Mouse (Mus musculus) forebrain, embryonic 12.5 days (tissue): ENCODE measurements around the gene Angel1. TPM values are rescaled to one million over a fixed set of nuclear protein-coding genes. Genes with fewer than 3 reads are reported as not detected.

ENCODE experiments used
- ATAC-seq: fragments of 200-750 bp; cut with Nextera tagmentation; 2 replicates; pipeline ENCODE4 v1.8.0; 2017; ENCODE audit warnings: moderate TSS enrichment; ENCODE audit not compliant: low FRiP score
- H3K27ac ChIP-seq: fragments of 300-500 bp; sonication (generic); 2 replicates; pipeline ENCODE4 v1.5.1; 2016; ENCODE audit warnings: mild to moderate bottlenecking
- H3K27me3 ChIP-seq: fragments of 300-500 bp; sonication (generic); 2 replicates; pipeline ENCODE4 v1.6.1; 2016; ENCODE audit warnings: mild to moderate bottlenecking
- H3K36me3 ChIP-seq: fragments of 300-500 bp; sonication (generic); replicated peaks from 2 replicates; pipeline ENCODE4 v1.6.1; 2016; ENCODE audit warnings: mild to moderate bottlenecking
- H3K4me1 ChIP-seq: fragments of 300-500 bp; sonication (generic); 2 replicates; pipeline ENCODE4 v1.6.1; 2016
- H3K4me2 ChIP-seq: fragments of 300-500 bp; sonication (generic); 2 replicates; pipeline ENCODE4 v1.6.1; 2016; ENCODE audit warnings: mild to moderate bottlenecking, moderate library complexity
- H3K4me3 ChIP-seq: fragments of 300-500 bp; sonication (generic); replicated peaks from 2 replicates; pipeline ENCODE4 v1.5.1; 2016; ENCODE audit warnings: mild to moderate bottlenecking
- H3K9ac ChIP-seq: fragments of 300-500 bp; sonication (generic); 2 replicates; pipeline ENCODE4 v1.6.1; 2016; ENCODE audit warnings: mild to moderate bottlenecking
- H3K9me3 ChIP-seq: fragments of 300-500 bp; sonication (generic); 2 replicates; pipeline ENCODE4 v1.6.1; 2016
- WGBS: fragments of 180-500 bp; shearing (Covaris S2); methylation state at CpG from one replicate; pipeline ENCODE4 v1.1.7; 2016; 5-methylcytosine and 5-hydroxymethylcytosine counted together
- polyA plus RNA-seq: library from polyadenylated mRNA; unstranded; fragments of >200 nt; fragmentation: Nextera tagmentation; extraction: Ambion mirVana; gene quantifications from 2 replicates; pipeline ENCODE4 v1.2.1, GENCODE M21; 2016

Angel1 gene
- polyA plus RNA-seq, 1 experiment from 2014 or later, result 13.3 TPM

DNA sequence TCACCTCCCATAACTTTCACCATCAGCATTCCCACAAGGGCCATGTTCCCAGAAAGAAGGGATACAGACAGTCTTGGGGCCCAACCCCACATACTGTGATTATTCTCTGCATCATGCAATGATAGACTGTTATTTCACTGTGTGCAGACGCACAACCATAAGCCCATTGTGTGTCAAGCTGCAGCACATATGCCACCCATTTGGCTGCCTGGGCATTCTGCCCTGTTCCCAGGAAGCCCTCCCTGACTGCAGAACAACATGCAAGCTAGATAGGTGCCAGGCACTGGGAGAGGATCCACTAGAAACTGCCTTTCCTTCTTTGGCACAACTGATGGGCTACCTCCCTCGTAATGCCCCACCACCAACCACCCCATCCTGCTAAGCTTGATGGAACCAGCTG, 57.9 kb downstream of the Angel1 start:
- no peak overlapping the region for H3K4me2 ChIP-seq
- no peaks in the 10 kb centered on the region for H3K4me1 ChIP-seq
- no peak overlapping the region for H3K4me3 ChIP-seq
- 100% methylated on average over 2 of the region's 2 CpGs for WGBS
- H3K9me3 ChIP-seq, result no peaks in the 10 kb centered on the region
- no peaks in the 10 kb centered on the region for H3K36me3 ChIP-seq
- ATAC-seq, result no peak
- no peak overlapping the region for H3K9ac ChIP-seq
- H3K27ac ChIP-seq, result no peak overlapping the region
- peaks cover 13% of the 10 kb centered on the region; the same call in 1 of the 2 replicates for H3K27me3 ChIP-seq

GRCm38 (mm10) chr12:86665656-86666055, 60.6 kb downstream of the Angel1 start:
- H3K27me3 ChIP-seq, result peaks cover 18% of the 10 kb centered on the region
- H3K4me1 ChIP-seq, result no peaks in the 10 kb centered on the region
- no peak for ATAC-seq
- H3K4me3 ChIP-seq, result no peak overlapping the region
- no peak overlapping the region for H3K9ac ChIP-seq
- no peak overlapping the region for H3K4me2 ChIP-seq
- no peaks in the 10 kb centered on the region for H3K36me3 ChIP-seq
- WGBS, result 70% methylated on average over 3 of the region's 3 CpGs
- no peaks in the 10 kb centered on the region for H3K9me3 ChIP-seq
- H3K27ac ChIP-seq, result no peak overlapping the region

DNA sequence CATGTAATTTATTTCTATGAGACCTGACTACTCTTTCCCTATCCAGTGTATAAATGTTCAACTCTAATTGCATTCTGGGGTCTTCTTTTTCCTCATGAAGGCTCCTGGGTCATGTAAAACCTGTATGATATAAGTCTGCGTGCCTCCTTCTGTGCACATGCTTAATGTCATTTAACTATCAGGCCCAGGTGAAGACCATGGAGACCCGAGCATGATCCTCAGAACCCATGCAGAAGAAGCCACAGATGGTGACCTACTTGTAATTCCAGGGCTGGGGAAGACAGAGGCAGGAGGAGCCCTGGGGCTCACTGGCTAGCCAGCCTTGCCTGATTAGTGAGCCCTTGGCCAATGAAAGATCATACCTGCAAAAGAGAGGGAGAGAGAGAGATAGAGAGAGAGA, 65.8 kb downstream of the Angel1 start:
- 79% methylated on average over 2 of the region's 2 CpGs for WGBS
- Histone ChIP-seq H3K4me2 (no peak overlapping the region), H3K9ac (no peak overlapping the region), H3K4me3 (no peak overlapping the region), H3K27ac (no peak overlapping the region), H3K36me3 (no peaks in the 10 kb centered on the region), H3K4me1 (peaks cover 13% of the 10 kb centered on the region), H3K9me3 (no peaks in the 10 kb centered on the region), H3K27me3 (peaks cover 38% of the 10 kb centered on the region)
- no peak for ATAC-seq

DNA sequence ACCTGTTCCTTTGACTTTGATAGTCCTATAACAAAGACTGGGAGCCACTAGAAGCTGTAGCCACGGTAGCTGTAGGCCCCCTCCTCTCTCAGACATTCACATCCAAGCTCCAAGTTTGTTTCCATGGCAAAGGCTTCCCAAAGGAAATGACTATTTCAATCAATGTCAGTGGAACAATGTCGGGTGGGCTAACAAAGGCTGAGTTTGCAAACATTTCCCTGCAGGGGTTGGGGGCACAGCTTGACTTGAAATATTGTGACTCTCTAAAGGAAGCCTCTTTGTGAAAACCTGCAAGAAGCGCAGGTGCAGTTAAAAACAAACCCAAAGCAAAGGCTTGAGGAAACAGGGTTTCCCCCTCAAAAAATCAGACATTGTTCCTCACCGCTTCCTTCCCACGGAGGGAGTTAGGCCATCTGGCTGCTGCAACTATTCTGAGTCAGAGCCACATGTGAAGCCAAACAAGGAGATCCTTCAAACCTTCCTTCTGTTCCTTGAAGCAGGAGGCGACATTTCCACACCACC, 66.8 kb downstream of the Angel1 start:
- 22% methylated on average over 6 of the region's 6 CpGs for WGBS
- ATAC-seq, result no peak
- no peak overlapping the region for H3K4me2 ChIP-seq
- H3K27me3 ChIP-seq, result peaks cover 41% of the 10 kb centered on the region
- no peak overlapping the region for H3K9ac ChIP-seq
- H3K36me3 ChIP-seq, result no peaks in the 10 kb centered on the region
- no peak overlapping the region for H3K4me3 ChIP-seq
- H3K27ac ChIP-seq, result 0 out of 2 replicates have a peak overlapping the region, but pooled peaks have one; percentile 2
- peaks cover 13% of the 10 kb centered on the region for H3K4me1 ChIP-seq
- H3K9me3 ChIP-seq, result no peaks in the 10 kb centered on the region

- no peaks in the 10 kb centered on the region for H3K36me3 ChIP-seq
- H3K4me3 ChIP-seq, result no peak overlapping the region
- no peak overlapping the region for H3K4me2 ChIP-seq
- peaks cover 56% of the 10 kb centered on the region for H3K27me3 ChIP-seq
- H3K4me1 ChIP-seq, result peaks cover 11% of the 10 kb centered on the region; the same call in 1 of the 2 replicates
- H3K9me3 ChIP-seq, result no peaks in the 10 kb centered on the region
- no peak overlapping the region for H3K9ac ChIP-seq
- ATAC-seq, result peak; percentile 60; the same call in 1 of the 2 replicates
- 0 out of 2 replicates have a peak overlapping the region, but pooled peaks have one; percentile 36 for H3K27ac ChIP-seq
- 55% methylated on average over 4 of the region's 4 CpGs for WGBS
These were observed 73.7 kb downstream of the Angel1 start for GRCm38 (mm10) chr12:86652570-86653041.

- no peak overlapping the region for H3K4me2 ChIP-seq
- ATAC-seq, result no peak
- no peak overlapping the region for H3K9ac ChIP-seq
- 90% methylated on average over 8 of the region's 8 CpGs for WGBS
- no peak overlapping the region for H3K4me3 ChIP-seq
- peaks cover 22% of the 10 kb centered on the region; the same call in 1 of the 2 replicates for H3K4me1 ChIP-seq
- H3K27ac ChIP-seq, result no peak overlapping the region
- peaks cover 55% of the 10 kb centered on the region for H3K27me3 ChIP-seq
- H3K36me3 ChIP-seq, result no peaks in the 10 kb centered on the region
- no peaks in the 10 kb centered on the region for H3K9me3 ChIP-seq
These were observed 74.9 kb downstream of the Angel1 start for GRCm38 (mm10) chr12:86651301-86651860.

Other genes starting within 250 kb of the Angel1 start
- 29.8 and 31.1 TPM in 2 replicates for gene Vash1, start 47.8 kb downstream of the Angel1 start, polyA plus RNA-seq
- not detected in 2 replicates for gene Lrrc74a, start 7.9 kb upstream of the Angel1 start, polyA plus RNA-seq
- gene Irf2bpl, start 158.3 kb upstream of the Angel1 start, polyA plus RNA-seq, result 74.8 and 81.9 TPM in 2 replicates
- gene Cipc, start 220.6 kb upstream of the Angel1 start, polyA plus RNA-seq, result 49.5 and 51.4 TPM in 2 replicates